Mouse (Mus musculus) urinary bladder, postnatal 36 days (tissue): ENCODE results near the gene Muc13.

ENCODE experiments used
- DNase-seq, 2 experiments: peaks; one replicate each; pipeline ENCODE4 v3.0.0; 2022; ENCODE audit warnings: low spot score in 2 of 2, mixed read lengths in 1 of 2

Gene Muc13

DNA sequence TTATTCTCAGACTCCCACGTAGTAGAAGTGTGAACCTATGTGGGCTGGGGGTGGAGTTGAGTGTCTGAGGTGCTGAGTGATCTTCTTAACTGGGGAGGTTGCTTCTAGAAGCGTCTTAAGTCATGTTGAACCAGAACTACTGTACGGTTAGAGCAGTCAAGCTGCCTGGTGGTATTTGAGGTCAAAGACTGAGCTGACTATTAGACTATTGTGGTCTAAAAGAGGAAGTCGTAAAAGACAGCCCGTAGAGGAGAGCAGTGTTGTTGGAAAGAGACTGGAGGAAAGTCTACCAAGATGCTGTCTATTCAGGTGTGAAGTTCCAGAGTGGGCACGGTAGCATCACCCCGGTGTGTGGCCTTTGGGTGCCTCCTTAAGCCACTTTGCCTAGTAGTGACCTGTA is 24.0 kb upstream of the Muc13 start:
- no peak for DNase-seq

- no peak for DNase-seq
Observed at GRCm38 (mm10) chr16:33770778-33771454, 22.9 kb upstream of the Muc13 start.

- DNase-seq: no peak
Observed at GRCm38 (mm10) chr16:33772809-33773208, 21.0 kb upstream of the Muc13 start.

- no peak for DNase-seq
Observed at GRCm38 (mm10) chr16:33774972-33775371, 18.9 kb upstream of the Muc13 start.

- DNase-seq: no peak
Observed at GRCm38 (mm10) chr16:33775733-33776335, 18.0 kb upstream of the Muc13 start.

- DNase-seq: no peak
Observed at GRCm38 (mm10) chr16:33776766-33777529, 16.9 kb upstream of the Muc13 start.

GRCm38 (mm10) chr16:33777607-33778006 is 16.2 kb upstream of the Muc13 start:
- no peak for DNase-seq

- no peak for DNase-seq
Observed at GRCm38 (mm10) chr16:33781789-33782728, 11.8 kb upstream of the Muc13 start.

DNA sequence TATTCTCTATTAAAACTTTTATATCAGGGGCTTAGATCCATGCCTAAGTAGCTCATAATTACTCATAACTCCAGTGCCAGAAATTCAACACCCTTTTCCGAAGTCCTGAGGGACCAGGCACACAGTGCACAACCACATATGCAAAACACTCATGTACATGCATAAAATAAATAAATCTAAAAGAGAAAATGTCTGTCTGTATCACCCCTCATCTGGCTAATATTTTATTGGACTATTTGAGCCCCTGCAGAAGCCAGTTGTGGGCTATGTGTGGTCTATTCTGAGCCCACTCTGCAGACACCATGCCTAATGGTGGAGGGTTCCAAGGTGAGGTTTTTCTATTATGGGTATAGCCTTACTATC is 11.1 kb upstream of the Muc13 start:
- no peak for DNase-seq

DNA sequence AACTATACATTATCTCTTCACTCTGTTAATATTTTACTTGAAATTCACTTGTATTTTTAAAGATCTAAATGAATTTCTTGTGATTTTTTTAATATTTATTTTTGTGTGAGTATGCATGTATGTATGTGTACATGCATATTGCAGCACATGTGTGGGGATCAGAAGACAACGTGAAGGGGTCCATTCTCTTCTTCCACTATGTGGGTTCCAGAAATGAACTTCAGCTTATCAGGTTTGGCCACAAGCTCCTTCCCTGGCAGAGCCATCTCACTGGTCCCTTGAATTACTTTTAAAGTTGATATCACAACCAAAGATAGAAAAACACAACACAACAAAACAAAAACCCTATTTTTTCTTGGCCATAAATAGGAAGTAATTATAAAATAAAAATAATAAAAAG is 9.3 kb upstream of the Muc13 start:
- DNase-seq: no peak

DNA sequence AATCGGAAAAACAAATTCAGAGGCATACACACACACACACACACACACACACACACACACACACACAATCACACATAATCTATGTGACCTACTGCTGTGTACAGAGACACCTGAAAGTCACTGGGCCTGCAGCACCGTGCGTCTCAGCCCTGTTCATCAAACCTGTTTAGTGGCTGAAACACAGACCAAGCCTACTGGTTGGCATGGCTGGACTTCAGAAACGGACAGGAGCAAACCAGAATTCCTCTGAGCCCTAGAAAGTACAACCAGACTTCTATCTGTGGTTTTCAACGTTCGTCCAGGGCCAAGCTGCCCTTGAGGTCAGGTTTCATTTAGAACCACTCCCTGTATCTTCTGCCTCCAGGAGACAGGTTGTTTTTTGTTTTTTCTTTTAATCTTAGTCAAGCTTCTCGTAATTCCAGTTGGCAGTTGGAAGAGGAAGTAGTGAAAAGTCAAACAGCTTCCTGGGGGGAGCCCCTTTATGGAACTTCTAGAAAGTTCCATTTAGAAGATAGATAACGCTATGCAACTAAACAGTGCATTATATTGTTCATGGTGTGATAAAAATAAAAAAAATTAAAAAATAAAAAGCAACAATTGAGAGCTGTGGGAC is 8.6 kb upstream of the Muc13 start:
- DNase-seq: no peak

DNA sequence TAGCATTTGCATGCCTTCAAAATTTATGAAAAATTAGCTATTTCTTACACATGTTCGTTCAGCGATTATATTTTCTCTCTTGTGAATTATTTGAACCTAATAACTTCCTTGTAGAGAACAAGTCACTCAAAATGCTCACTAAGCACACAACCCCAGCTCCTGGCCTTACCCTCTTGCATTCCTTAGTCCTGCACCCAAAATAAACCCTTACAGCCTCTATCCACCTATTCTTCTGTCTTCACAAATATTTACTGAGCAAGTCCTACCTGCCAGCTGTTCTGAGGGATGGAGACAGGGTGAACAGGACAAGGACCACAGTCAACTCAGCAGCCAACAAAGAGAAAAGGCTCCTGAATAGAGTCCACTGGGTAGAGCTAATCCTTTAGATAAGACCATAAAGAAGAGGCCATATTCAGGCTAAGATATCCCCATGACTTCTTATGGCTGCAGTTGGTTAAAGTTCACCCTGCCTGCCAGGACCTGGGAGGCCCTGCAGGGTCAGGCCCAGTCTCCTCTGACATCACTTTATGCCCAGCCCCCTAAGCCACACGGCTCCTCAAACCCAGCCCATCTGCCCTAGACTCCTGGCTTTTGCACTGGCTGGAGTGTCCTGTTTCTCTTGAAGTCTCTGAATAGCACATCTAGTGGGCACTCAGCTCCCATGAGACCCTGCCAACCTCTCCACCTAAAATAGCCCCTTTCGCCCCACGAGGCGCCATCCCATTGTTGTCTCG is 7.0 kb upstream of the Muc13 start:
- DNase-seq: no peak

DNA sequence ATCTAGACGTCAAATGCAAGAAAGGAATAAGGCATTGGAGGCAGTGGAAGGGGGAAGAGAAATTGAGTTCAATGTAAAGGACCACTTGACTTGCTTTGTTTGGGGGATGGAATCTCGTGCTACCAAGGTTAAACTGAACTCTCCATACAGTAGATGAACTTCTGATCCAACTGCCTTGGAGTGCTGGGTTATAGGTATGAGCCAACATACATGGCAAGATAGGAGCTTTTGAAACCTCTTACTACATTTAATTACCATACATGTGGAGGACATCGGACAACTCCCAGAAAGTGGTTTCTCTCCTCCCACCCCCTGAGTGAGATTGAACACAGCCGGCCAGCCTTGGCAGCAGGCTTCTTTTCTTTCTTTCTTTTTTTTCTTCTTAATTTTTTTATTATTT is 1.3 kb downstream of the Muc13 start:
- no peak for DNase-seq

DNA sequence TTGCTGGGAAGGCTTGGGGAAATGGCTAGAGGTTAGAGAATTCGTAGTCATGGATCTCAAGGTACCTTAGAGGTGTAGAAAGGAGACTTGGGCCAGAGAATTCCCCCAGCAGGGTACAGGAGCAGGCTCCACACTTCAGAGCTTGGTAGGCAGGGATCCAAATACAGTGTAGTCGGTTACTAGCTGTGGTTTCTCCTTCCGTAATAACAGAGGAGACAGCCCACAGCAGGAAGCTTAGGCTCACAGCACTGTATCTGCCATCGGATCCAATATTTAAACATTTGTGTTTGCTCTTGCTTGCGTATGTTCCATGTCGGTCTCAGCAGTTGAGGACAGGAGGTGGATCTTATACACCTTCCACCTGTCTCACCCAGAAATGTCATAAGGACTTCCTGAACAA is 2.0 kb downstream of the Muc13 start:
- DNase-seq: no peak

DNA sequence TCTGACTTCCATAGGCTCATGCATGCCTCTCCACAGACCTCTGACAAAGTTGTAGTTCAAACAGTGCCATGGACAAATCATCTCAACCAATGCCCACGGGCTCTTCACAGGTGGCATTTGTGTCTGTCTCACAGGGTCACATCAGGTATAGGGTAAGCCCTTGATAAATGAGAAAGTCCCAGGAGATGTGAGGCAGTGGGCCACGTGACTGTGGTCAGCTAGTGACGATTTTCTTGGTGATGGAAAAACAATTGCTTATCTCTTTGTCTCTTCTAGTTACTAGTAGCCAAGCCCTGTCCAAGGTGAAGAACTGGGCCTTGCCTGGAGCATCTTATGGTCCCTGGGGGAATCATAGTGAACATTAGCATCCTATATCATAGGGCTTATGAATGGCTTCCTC is 2.9 kb downstream of the Muc13 start:
- DNase-seq: no peak

DNA sequence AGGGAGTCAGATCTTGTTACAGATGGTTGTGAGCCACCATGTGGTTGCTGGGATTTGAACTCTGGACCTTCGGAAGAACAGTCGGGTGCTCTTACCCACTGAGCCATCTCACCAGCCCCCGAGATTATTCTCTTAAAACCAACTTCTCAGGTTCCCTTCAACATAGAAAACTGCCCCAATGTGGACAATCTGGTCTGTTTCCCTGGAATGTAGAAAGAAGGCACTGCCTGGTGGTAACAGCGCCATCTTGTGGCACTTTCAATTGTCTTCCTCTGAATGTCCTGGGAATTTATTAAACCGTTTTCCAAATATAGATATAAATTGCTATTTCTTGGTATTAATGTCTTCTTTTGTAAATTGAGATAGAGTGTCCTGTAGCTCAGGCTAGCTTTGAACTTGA is 4.0 kb downstream of the Muc13 start:
- peak; percentile 28 to 42 for DNase-seq

- no peak for DNase-seq
Observed at GRCm38 (mm10) chr16:33810002-33810401, 16.2 kb downstream of the Muc13 start.

- no peak for DNase-seq
Observed at GRCm38 (mm10) chr16:33818413-33819165, 24.8 kb downstream of the Muc13 start.

DNA sequence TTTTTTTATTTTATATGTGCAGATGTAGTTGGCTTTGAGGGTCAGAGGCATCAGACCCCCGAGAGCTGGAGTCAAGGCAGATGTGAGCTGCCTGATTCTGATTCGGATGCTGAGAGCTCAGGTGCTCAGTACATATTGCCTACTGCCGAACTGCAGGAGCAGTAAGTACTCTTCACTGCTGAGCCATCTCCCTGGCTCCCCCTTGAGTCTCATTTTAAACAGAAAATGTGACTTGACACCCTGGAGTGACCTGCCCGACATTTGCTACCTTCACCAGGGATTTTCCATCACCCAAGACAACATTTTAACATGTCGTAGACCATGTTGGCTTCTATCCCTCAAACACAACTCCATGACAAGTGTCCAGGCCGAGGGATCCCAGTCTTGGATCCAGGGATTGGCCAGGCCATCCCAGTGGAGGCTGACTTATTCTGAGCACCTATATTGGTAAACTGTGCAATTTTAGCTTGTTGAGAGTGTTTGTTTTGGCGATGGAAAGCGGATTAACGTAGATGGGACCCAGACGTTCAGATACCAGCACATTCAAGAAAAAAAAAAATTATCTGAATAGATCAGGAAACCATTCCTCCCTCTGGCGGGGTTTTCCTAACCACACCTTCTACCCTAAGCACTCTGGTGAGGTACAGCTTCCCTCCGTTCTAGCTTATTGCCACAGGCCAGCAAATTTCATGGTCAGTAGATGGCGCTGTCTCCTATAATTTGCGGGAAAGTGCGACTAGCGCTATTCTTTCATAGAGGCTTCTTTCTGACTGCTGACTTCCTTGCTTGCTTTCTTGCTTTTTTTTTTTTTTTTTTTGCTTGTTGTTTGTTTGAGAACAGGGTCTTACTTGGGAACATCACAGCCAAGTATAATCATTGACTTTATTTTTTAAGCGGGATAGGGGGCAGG is 26.7 kb downstream of the Muc13 start:
- DNase-seq: peak; percentile 85 to 87
